Mouse (Mus musculus): ENCODE results near the gene Aloxe3.

DNA sequence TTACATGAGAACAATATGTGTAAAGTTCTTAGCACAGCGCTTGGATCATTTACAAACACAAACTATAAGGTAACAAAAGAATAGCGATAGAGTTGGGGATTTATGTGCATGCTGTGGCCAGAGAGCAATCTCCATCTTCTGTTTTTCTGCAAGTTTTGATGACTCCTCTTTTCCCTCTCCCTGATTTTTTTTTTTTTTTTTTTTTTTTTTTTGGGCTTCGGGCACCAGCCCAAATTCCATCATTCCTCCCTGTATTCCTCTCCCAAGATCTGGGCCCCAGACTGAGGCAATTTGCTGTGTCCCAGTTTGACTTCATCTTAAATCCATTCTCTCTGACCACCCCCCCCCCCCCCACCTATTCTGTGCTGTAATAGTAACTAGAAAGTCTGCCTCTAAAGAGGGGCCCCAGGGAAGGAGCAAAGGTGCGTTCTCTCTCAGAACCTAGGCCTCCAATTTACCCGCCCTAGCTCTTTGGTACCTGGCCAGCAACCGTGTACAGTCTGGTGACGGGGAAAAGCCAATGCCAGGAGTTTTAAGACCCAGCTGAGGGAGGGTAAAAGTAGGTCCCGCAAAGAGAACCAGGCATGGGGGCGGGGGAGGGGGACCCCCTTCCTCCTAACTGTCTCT is 29.2 kb upstream of the Aloxe3 start:
- TF ChIP-seq CTCF (IDR thresholded peaks at IDR 0.05; ENCODE audit: borderline replicate concordance, insufficient read depth, low read depth, low read length), result no peak
- no peak for TF ChIP-seq POLR2A (IDR thresholded peaks at IDR 0.05; ENCODE audit: borderline replicate concordance, insufficient read depth, low read length)

Data from cerebellum, adult 2 months (tissue).